Mouse (Mus musculus): ENCODE results near the gene Dcps.

The Dcps gene

GRCm38 (mm10) chr9:35131637-35132397 lies 44.0 kb downstream of the Dcps start:
- no peak for DNase-seq (ENCODE audit: low read depth, low spot score)

- DNase-seq (ENCODE audit: low read depth, low spot score) = no peak
These were observed 46.9 kb downstream of the Dcps start for GRCm38 (mm10) chr9:35128995-35129418.

DNA sequence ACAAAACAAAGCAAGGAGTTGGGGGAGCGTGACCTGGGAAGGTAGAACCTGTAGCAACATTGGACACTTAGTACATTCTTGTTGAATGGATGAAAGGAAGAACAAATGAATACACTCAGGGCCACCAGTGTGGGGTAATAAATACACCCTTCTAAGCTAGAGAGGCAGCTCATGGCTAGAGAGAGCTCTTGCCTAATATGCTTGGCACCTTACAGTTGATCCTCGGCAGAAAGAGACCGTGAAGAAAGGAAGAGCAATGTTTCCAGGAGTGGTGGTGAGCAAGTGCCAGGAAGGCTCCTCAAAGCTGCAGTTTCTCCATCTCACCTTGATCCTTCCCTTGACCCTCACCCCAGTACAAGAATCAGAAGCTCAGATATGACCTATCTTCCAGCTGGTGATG lies 47.3 kb downstream of the Dcps start:
- no peak for DNase-seq (ENCODE audit: low read depth, low spot score)

DNA sequence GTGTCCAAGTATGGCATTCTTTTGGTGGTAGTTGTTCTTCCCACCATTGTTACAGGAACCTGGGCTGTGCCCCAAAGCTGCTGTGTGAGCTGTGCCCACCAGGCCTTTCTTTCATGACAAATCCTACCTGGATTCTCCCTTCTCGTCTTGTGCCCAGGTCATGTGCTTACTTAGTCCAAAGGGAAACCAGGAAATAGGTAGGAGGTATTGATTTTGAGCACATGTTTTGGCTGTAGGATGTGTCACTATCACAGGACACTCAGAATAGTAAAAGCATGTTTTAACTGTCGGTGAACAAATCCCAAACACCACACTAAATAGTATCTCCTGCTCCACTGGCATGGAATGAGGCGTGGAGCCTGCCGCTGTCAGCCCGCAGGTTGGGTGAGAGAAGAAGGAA lies 48.3 kb downstream of the Dcps start:
- no peak for DNase-seq (ENCODE audit: low read depth, low spot score)

DNA sequence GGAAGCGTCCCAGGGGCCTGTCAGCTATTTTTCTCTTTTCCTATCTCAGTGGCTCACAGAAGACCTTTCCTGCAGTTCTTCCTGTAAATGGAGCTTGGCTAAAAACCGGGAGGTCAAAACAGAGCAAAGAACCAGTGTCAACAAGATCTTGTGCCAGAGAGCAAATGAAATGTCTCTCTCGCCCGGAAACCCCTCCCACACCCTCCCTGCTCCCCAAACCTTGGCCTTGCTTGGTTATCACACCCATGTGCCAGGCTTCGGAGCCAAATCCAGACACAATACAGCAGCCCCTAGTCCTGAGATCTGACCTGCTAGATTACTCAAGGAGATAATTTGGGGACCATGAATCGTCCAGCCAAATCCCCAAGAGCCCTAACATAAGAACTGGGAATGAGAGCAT lies 48.7 kb downstream of the Dcps start:
- no peak for DNase-seq (ENCODE audit: low read depth, low spot score)

DNA sequence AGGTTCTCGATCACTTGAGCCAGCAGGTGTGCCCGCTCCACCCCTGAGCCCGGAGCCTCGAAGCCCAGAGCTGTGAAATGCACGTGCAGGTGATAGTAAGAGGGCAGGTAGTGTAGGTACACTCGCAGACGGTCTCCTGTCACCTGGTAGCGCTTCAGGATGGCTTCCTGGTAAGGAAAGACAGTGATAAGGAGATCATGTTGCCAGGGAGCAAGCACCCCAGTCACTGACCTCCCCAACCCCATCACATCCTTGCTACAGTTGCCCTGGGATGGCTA lies 51.2 kb downstream of the Dcps start:
- DNase-seq (ENCODE audit: low read depth, low spot score) = no peak

DNA sequence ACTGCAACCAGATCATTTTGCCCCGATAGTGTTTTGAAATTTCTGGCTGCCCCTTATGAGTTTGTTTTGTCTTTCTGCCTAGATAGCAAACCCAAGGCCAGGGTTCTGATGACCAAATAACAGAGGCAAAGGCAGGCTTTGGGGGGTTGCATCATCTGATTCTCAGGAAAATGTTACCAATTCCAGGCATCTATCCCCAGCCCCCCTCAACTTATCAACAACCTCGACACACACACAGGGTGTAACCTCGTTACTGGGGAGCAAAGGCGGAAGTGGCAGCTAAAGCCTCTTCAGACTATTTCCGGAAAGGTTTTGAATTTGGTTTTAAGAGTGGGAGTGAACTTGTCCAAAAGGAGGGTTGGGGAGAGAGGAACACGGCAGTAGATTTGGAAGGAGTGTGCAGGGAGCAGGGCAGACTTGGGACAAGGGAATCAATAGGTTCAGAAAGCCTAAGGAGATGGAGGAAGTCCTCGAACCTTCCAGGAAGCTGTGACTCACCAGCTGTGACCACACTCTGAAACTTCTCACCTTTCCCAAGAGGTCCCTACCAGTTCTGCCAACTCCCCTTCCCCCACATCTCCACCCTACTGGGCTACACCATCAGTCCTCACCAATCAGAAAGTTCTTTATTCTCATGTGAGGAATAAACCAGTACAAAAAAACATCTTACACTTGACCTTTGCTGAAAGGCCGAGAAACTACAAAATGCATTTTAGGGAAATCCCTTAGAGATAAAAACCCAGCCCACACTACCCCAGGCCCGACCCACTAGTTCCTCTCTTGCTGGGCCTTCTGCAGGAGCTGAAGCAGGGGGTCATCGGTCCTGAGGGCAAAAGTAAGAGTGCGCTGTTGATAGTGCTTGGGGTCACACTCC lies 51.8 kb downstream of the Dcps start:
- DNase-seq (ENCODE audit: low read depth, low spot score) = no peak

- no peak for DNase-seq (ENCODE audit: low read depth, low spot score)
These were observed 52.4 kb downstream of the Dcps start for GRCm38 (mm10) chr9:35123456-35123803.

GRCm38 (mm10) chr9:35122551-35123266 lies 53.2 kb downstream of the Dcps start:
- DNase-seq (ENCODE audit: low read depth, low spot score) = no peak

DNA sequence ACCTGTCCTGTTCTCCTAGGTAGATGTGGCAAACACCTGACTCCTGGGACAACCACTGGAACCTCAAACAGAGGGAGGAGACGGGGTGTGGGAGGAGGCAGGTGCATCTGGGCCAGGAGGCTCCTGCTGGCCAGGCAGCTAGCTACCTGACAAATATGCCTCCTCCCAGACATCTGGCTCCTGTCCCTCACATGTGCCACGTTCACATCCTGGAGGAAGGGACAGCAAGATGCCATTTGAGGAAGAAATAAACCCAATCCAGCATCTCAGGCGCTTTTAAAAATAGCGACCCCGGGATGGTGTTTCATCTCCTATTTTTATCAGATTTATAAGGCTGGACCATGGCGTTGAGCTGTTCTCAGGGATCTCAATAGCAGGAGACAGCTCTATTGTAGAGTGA lies 56.7 kb downstream of the Dcps start, which contains the start of gene St3gal4:
Gene St3gal4 (minus strand): TSS at position 101 of the 400 bp plus-strand sequence.
- no peak for DNase-seq (ENCODE audit: low read depth, low spot score)

GRCm38 (mm10) chr9:35118563-35118962 lies 57.3 kb downstream of the Dcps start:
- no peak for DNase-seq (ENCODE audit: low read depth, low spot score)

DNA sequence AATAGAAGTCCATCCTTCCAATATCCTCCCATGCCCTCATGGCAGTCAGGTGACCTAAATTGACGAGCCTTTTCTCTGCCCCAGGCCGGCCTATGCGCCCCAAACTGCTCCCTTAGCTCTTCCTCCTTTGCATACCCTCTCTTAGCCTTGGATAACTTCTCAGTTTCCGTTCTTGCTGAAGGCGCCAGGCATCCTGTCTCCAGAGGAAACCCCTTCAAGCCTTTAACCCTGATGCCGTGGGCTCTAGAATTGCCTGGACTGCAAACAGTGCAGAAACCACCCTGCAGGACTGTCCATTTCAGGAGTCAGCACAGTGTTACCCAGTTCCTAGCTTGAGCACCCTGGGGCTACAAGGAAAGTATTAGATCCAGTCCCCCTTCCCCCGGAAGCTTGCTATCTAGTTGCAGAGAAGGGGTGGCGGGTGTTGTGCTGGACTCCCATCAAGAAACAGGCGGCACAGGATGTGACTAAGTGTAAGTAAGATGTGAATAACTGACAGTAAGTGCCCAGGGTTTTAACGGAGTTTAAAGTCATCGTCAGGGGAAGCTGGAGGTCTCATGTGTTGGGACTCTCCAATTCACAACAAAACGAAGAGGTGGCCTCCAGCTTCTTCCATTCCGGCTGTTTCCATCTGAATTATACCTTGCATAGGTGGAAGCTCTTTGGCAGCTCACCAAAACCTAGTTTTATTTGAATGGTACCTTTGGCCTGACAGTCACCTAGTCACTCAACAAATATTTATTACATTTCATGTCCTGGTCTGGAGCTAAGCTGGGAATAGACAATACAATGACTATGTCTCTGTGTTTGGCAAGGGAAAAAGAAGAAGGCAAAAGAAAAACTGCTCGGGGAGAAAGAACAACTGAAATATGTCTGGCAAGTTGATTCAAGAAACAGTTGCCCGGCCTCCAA lies 58.2 kb downstream of the Dcps start:
- no peak for DNase-seq (ENCODE audit: low read depth, low spot score)

- peak; percentile 81 for DNase-seq (ENCODE audit: low read depth, low spot score)
These were observed 59.2 kb downstream of the Dcps start for GRCm38 (mm10) chr9:35116391-35117381.

- DNase-seq (ENCODE audit: low read depth, low spot score) = no peak
These were observed 60.1 kb downstream of the Dcps start for GRCm38 (mm10) chr9:35115804-35116203.

- no peak for DNase-seq (ENCODE audit: low read depth, low spot score)
These were observed 60.6 kb downstream of the Dcps start for GRCm38 (mm10) chr9:35115299-35115698.

DNA sequence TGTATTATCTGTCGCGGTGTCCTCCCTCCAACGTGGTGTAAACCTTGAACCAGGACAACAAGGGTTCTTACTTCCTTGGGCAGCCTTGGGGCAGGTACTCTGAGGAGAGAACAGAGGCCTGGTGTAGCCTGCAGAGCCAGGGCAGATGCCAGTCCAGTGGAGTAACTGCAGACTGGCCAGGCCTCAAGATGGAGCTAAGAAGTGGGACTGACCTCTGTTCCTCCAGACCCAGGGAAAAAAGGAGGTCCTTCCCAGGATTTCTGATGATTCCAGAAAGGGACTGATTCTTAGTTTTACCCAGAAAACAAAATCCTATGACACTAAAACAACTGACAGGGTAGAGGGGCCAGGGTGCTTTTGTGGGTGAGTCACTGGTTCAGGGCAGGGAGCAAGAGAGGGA lies 61.6 kb downstream of the Dcps start:
- no peak for DNase-seq (ENCODE audit: low read depth, low spot score)

DNA sequence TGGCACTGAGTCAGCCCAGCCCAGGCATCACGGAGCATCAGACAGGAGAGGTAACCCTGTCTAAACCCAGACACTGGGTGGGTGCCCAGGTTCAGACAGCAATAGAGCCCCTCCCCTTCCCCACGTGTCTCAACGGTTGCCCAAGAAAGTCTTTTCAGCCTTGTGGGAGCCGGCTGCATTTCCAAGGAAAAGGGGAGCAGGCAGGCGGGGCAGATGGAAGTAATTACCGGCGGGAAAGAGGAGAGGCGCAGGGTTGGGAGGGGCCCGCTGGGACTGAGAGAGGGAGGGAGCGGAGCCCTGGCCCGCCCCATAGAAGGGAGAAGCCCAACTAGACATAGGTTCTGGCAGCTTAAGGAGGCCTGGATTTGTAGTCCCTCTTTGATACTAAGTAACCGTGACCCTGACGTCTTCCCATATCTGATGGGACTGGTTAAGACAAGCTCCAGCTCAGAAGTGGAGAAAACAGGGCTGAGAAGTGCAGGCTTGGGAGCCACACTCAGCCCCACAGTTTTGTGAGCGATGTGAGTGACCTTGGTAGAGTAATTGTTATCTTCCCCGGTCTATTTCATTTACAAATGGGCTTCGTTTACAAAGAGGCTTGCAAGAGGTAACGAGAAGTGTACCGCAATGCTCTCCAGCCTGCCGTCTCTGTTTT lies 63.8 kb downstream of the Dcps start:
- peak; percentile 56 for DNase-seq (ENCODE audit: low read depth, low spot score)

- no peak for DNase-seq (ENCODE audit: low read depth, low spot score)
These were observed 64.4 kb downstream of the Dcps start for GRCm38 (mm10) chr9:35111446-35111845.

DNA sequence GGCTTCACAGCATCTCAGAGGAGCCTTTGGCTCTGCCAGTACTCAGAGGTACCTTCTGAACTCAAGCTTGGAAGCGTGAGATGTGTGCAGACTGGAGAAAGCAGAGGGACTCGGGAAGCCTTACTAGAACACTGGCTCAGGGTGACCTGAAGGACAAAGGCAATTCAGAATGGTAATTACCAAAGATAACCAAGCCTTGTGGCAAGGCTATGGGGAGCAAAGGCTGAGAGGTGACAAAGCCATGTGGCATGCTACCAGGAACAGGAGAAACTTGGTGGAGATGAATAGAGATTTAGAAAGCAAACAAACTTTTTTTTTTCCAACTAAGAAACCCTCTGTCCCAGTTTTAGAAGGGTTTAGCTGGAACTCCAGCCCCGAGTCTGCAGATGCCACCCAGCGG lies 65.3 kb downstream of the Dcps start:
- no peak for DNase-seq (ENCODE audit: low read depth, low spot score)

DNA sequence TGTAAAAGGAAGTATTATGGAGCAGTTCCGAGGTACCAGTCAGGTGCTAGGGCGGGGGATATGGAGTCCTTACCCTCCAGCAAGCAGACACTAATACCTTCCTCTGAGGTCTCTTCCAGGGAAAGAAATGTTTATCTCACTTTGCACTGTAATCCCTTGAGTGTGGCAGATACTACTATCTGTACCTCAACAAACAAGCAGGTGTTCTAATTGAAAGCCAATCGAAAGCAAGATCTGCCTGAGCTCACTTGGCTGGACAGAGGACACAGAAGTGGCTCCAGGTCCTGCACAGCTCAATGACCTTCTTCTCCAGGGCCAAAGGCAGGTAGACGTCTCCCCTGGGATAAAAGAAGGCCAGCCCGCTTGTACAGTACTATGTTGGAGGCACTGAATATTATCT lies 65.8 kb downstream of the Dcps start:
- no peak for DNase-seq (ENCODE audit: low read depth, low spot score)
